Mouse (Mus musculus) layer of hippocampus, postnatal 25 days (tissue): Measurements from ENCODE around the gene Nme7. TPM values are rescaled to one million over a fixed set of nuclear protein-coding genes. Genes with fewer than 3 reads are reported as not detected.
A peak's percentile ranks its signal among the peaks of the same experiment; 100 is the strongest.

ENCODE experiments used
- DNase-seq, 2 experiments: peaks; one replicate each; pipeline ENCODE4 v3.0.0; 2022; ENCODE audit warnings: mixed read lengths in 2 of 2, low spot score in 1 of 2; ENCODE audit errors: extremely low spot score in 1 of 2
- total RNA-seq, 2 experiments: library from RNA; stranded (reverse); gene quantifications; 2 replicates each; pipeline ENCODE4 v1.2.3; 2021

Gene Nme7
- total RNA-seq, 2 experiments from 2014 or later: 24.6 to 25.8 TPM

- DNase-seq: no peak
Observed at GRCm38 (mm10) chr1:164426227-164426626, 122.3 kb downstream of the Nme7 start.

GRCm38 (mm10) chr1:164427777-164428176 is 123.9 kb downstream of the Nme7 start:
- no peak for DNase-seq

- no peak for DNase-seq
Observed at GRCm38 (mm10) chr1:164428644-164429043, 124.7 kb downstream of the Nme7 start.

GRCm38 (mm10) chr1:164432649-164433048 is 128.7 kb downstream of the Nme7 start:
- no peak for DNase-seq

GRCm38 (mm10) chr1:164434049-164434448 is 130.1 kb downstream of the Nme7 start:
- no peak for DNase-seq

GRCm38 (mm10) chr1:164436749-164437148 is 132.8 kb downstream of the Nme7 start:
- no peak for DNase-seq

- no peak for DNase-seq
Observed at GRCm38 (mm10) chr1:164440230-164440629, 136.3 kb downstream of the Nme7 start.

GRCm38 (mm10) chr1:164440708-164441407 is 136.9 kb downstream of the Nme7 start:
- DNase-seq: no peak

- DNase-seq: no peak
Observed at GRCm38 (mm10) chr1:164441408-164441974, 137.6 kb downstream of the Nme7 start.

GRCm38 (mm10) chr1:164445620-164446162 is 141.8 kb downstream of the Nme7 start:
- DNase-seq: no peak

- DNase-seq: no peak
Observed at GRCm38 (mm10) chr1:164446535-164446934, 142.6 kb downstream of the Nme7 start.

GRCm38 (mm10) chr1:164447521-164447920 is 143.6 kb downstream of the Nme7 start:
- no peak for DNase-seq

GRCm38 (mm10) chr1:164449626-164450025 is 145.7 kb downstream of the Nme7 start:
- no peak for DNase-seq

GRCm38 (mm10) chr1:164450231-164450630 is 146.3 kb downstream of the Nme7 start:
- DNase-seq: no peak

- DNase-seq: no peak
Observed at GRCm38 (mm10) chr1:164450644-164451043, 146.7 kb downstream of the Nme7 start.

- no peak for DNase-seq
Observed at GRCm38 (mm10) chr1:164451346-164451745, 147.4 kb downstream of the Nme7 start.

GRCm38 (mm10) chr1:164452580-164452979 is 148.7 kb downstream of the Nme7 start:
- DNase-seq: no peak

GRCm38 (mm10) chr1:164453146-164453545 is 149.2 kb downstream of the Nme7 start:
- DNase-seq: no peak

GRCm38 (mm10) chr1:164453739-164454138 is 149.8 kb downstream of the Nme7 start:
- no peak for DNase-seq

GRCm38 (mm10) chr1:164454747-164455400 is 151.0 kb downstream of the Nme7 start:
- peak in 1 of 2 experiments; percentile 69 for DNase-seq

GRCm38 (mm10) chr1:164455614-164456013 is 151.7 kb downstream of the Nme7 start:
- no peak for DNase-seq
